Mouse (Mus musculus) cortical plate, adult 2 months (tissue): ENCODE data around the gene Cnbp.

Experiments used
- CTCF ChIP-seq: fragments of 200-500 bp; IDR thresholded peaks from 2 replicates; pipeline ENCODE4 v1.5.1; 2011; ENCODE audit warnings: mild to moderate bottlenecking, control low read depth, low read length; ENCODE audit not compliant: insufficient read depth; ENCODE audit errors: extremely low read depth
- POLR2A ChIP-seq: fragments of 200-500 bp; IDR thresholded peaks from 2 replicates; pipeline ENCODE4 v1.6.1; 2011; ENCODE audit warnings: mild to moderate bottlenecking, low read length, control low read depth; ENCODE audit not compliant: insufficient read depth; ENCODE audit errors: extremely low read depth

DNA sequence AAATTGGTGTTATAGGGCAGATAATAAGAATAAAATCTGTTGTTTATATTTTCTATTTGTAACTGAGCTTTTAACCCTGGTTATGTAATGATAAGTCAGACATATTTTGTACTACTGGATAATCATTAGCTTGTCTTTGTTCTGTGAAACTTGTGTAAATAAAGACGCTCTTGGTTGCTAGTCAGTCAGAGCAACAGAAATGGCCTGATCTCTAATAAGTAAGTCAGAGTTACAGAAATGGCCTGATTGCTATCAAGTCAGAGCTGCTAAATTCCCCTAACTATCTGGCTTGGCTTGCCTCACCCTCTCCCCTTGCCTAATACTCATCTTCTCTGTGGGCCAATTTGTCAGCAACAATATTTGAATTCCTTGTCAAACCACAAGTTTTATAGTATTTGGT lies 35.8 kb upstream of the Cnbp start:
- no peak for TF ChIP-seq CTCF
- no peak for TF ChIP-seq POLR2A
